Mouse (Mus musculus) bone marrow, adult 2 months (tissue): ENCODE measurements around the gene Jazf1.

Experiments
- CTCF ChIP-seq: fragments of 200-500 bp; IDR thresholded peaks from 2 replicates; pipeline ENCODE4 v1.5.1; 2011; ENCODE audit warnings: low read length, control low read depth; ENCODE audit not compliant: control insufficient read depth, insufficient read depth
- POLR2A ChIP-seq: fragments of 200-500 bp; IDR thresholded peaks from 2 replicates; pipeline ENCODE4 v1.6.1; 2011; ENCODE audit warnings: low read depth, mild to moderate bottlenecking, control low read depth, low read length, borderline replicate concordance; ENCODE audit not compliant: control insufficient read depth

GRCm38 (mm10) chr6:52796035-52796598, 272.3 kb downstream of the Jazf1 start:
- TF ChIP-seq POLR2A (0 out of 2 replicates have a peak, but pooled peaks have one; percentile 13), CTCF (no peak)
